Mouse (Mus musculus): ENCODE results near the gene Igfbp5.
A peak's percentile ranks its signal among the peaks of the same experiment; 100 is the strongest.

The Igfbp5 gene

DNA sequence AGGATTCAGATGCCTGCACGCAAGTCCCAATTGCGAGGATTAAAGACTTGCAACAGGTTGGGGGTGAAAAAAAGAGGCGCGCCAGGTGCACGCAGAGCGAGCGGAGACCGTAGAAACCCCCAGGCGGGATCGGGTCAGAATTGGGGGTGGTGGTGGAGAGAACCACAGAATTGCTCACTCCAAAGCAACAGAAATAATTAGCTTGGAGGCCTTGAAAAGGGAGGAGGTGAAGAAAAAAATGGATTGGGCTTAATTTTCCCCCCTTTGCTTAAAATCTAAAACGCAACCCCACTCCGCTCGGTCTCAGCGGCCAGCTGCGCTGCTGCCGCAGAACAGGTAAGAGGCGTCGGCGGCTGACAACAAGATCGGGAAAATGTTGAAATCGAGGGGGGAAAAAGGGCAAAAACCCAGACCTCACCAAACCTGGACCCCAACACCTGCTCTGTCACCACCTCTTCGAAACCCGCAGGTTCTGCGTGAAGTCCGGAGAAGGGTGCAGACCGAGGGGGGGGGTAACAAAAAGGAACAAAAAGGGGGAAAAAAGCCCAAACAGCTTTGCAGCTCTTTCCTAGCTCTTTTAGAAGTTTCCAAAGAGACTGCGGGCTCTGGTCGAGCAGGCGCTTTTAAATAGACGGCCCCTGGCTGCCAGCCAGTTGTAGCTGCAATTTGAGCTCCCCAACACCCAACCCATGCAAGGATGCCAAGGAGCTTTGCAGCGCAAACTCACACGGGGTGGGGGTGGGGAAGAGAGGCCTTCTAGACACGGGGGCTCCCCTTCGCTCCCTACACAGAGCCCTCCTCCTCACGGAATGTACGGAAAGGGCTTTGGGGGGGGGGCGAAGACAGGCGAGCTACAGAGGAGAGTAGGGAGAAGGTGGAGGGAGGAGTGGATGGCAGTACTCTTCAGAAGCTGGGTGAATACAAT lies at the start of gene Igfbp5:
Gene Igfbp5 (minus strand): TSS at position 598 of the 925 bp plus-strand sequence.
- DNase-seq = peak; percentile 42

DNA sequence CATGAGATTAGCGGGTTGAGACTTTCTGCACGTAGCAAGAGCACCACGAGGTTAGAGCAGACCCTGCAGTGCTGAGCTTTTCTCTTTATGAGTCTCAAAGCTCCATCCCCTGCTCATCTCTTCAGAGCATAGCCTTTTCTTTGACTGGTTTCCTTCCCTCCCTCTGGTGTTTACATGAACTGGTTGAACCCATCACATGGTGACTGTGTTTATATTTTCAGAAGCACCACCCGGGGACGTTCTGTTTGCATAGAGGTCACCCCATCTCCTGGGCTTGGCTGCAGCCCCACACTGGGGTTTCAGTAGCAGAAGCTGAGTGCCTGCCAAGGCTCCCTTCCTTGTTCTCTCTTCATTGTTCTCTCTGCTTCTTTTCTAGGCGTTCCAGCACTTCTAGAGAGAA lies 40.1 kb upstream of the Igfbp5 start:
- peak; percentile 30 for DNase-seq

DNA sequence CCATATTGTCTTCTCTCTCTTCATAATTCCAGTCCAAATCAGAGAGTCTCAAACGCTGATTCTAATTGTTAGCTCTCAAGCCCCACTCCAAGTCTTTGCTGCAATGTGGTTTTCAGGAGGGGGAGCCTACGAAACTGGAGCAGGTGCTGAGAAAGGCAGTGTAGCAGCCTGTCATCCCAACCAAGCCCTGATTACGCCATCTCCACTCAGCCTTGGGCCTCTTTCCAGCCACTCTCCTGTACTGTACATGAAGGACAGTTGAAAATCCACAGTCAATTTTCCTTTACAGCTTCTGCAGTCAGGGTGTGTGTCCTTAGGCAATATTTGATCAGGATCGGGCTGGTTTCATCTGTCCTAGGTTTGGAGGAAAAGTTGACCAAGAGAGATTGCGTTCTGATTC lies 38.4 kb upstream of the Igfbp5 start:
- DNase-seq = no peak

DNA sequence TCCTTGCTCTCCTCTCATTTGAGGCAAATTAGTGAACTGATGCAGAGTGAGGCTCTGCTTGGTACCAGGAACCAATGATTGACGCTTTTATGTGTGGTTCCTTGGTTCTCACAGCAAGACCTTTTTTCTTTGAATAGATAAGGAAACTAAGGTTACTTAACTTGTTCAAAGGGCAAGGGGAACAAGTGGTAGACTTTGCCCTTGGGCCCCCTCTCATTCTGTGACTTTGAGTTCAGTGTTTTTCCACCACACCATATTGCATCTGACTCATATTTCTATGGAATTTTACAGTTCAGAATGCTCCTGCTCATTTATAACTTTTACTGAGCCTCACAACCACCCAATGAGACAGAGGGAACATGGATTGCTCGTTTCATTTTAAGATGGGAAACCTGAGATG lies 21.1 kb upstream of the Igfbp5 start:
- DNase-seq = no peak

DNA sequence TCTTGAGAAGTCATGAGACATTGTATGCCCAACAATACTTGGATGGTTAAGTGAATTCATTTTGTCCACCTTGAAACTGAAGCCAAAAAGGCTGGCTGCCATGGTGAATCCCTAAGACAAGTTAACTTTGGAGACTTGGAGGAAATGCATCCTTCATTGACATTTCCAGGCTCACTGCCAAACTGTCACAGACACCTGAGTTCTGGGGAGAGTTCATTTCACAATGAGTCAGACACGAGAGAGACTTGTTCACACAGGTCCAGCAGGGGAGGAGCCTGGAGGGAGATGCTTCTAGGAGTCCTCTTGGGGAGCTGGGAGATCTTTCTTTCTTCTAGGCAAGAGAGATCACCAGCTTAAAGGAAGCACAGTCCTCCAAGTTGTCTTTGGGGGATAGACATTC lies 13.2 kb upstream of the Igfbp5 start:
- no peak for DNase-seq

DNA sequence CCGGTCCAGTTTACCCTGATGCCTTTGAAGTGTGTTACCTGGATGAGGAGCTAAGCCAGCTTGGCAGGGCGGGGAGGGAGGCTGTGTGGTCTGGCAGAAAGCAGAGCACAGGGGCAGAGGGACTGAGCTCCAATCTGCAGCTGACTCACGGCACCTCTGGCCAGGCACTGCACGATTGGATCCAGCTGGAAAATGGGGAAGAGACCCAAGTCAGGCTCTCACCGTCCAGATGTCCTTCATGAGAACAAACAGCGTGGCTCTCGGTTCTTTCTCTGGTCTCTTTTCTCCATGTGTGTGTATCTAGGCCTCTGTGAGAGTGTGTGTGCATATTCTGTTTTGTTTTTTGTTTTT lies 11.1 kb upstream of the Igfbp5 start:
- DNase-seq = no peak

DNA sequence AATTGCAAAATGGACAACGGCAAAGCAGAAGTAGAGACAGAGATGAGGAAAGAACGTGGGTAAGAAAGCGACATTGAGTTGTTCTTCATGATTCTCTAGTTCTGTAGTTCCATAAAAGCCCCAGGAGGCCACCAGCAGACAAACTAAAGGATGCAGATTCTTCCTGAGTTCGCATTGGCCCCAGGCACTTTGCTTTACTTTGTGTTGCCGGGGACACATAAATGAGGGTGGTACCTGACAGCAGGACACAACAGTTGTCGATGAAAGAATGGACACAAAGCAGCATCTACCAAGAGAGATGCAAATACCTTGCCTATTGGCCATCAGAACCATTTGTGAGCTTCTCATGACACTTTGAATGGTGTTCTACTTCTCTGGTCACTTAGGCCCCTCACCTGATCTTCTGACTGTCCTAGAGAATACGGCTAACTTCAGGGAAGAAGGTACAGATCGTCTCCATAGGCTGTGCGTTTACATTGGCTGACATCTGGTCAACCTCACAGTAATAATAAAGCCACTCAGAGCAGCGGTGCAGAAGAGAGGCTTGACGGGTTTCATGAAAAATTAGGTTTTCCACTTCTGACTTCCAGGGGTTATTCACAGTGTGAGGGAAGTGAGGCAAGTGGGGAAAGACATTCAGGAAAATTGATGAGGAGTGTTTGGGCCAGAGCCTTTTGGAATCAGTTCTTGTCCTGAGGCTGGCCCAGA lies 10.6 kb upstream of the Igfbp5 start:
- no peak for DNase-seq

DNA sequence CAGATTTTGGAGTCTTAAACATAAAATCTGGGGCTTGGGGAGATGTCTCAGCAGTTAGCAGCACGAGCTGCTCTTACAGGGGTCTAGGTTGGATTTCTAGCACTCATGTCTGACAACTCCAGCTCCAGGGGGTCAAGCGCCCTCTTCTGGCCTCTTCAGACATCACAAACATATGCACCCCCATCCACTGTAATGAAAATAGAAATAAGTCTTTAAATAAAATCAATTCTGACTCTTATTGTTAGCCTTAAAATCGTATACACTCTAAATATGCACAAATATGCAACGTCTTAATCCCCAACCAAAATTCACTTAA lies 4.6 kb upstream of the Igfbp5 start:
- no peak for DNase-seq

DNA sequence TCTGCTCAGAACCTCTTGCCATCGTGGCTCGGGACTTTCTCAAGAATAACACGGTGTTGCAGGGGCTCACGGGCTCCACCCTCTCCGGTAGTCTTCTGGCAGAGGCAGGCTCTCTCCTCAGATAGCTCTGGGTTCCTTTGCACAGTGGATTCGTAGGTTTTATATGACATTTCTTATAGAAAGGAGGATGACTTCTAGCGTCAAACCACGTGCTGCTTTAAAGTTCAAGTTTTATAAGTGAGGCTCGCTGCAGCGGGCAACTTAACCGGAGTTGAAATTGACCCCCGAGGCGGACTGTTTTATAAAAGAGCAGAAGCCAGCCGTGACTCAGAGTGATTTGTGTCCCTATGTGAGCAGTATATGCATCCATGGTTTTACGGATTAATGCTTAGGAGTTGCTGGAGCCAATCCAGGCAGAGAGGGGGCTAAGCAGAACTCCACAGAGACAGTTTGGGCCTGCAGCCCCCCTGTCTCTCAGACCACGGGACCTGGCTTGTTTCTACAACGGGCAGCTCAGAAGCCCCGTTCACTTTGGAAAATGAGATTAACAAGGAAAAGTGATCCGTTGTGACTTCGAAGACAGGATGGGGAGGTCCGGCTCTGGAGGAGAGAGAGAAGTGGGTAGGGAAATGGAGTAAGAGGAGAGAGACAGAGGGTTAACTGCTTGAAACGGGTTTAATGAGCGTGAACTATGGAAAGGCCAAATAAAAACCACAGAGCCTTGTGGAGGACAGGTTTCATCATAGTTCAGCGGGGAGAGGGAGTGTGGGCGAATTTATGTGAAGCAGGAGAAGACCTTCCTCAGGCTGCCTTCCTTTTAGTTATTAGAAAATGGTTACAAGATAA lies 4.0 kb upstream of the Igfbp5 start:
- DNase-seq = no peak

DNA sequence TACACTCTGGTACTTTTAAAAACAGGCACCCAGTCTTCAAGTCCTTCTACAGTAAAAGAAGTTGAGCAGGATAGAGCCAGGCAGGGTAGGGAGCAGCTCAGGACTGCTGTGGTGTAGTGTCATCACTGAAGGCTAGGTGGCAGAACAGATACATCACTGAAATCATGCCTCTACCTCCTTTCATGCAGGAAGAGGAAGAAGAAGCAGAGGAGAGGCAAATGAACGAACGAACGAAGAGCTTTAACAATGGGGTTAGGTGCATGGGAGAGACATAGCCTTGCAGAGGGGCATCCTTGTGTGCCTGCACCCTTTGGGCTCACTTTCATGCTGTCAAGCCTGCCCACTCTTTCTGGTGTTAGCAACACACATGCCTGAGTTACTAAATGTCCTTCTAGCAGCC lies 3.2 kb upstream of the Igfbp5 start:
- DNase-seq = peak; percentile 46

DNA sequence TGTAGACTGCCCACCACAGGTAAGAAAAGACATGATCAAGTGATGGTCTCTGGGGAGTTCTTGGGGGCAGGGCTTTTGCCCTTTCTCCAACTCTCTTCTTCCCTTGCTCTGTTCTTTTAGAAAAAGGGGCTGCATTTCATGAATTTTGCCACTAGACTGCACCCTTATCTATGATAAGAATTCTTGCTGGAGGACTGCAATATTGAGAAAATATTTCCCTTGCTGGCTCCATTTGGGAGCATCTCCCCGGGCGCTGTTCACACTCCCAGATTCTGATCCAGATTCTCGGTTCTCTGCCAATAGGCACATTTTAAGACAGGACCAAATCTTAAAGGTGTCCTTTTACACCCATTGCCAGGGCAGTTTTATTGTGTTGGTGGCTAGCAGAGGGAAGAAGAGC lies 1.4 kb upstream of the Igfbp5 start:
- no peak for DNase-seq

DNA sequence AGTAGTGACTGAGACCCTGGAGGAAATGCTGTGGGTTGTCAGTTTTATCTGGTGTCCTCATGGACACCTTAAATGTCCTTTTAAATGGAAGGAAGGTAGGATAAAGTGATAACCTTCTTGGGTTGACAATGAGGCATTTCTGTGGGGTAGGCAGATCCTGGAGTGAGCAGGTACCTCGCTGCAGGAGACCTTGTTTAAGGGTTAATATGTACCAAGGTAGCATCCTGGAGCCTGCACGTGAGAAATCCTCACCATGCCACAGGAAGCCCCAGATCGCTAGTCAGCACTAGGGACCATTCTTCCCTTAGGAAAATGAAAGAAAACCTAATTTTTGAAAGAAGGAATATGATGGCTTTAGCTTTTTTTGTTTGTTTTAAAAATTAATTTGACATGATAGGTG lies 1.0 kb upstream of the Igfbp5 start:
- DNase-seq = no peak

DNA sequence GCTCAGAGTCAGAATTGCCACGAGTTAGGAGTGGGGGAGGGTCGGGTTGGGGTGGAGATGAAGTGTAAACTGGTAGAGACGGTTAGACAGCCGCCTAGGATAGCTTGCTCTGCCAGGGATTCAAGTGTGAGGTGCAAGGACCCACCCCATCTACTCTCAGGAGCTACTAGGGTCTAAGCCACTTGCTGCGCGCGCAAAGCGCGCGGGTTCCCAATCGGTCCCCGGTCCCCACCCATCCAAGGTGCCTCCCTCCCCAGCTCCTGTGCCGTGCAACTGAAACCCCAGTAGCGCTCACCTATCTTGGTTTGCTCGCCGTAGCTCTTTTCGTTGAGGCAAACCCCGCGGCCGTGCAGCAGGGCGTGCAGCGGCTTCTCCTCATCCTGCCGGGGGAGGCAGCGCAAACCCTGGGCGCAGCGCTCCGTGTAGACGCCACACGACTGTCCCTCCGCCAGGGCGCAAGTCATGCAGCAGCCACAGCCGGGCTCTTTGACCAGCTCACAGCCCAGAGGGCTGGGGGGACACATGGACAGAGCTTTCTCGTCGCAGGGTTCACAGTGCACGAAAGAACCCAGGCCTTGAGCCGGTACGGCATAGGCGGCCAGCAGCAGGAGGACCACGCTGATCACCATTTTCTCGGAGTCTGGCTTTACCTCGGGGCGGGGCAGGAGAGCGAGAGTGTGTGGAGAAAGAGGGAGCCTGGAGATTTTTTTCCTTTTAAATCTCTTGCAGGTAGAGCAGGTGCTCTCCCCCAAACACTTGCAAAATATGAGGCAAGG lies 985 bp downstream of the Igfbp5 start:
- peak; percentile 48 for DNase-seq

DNA sequence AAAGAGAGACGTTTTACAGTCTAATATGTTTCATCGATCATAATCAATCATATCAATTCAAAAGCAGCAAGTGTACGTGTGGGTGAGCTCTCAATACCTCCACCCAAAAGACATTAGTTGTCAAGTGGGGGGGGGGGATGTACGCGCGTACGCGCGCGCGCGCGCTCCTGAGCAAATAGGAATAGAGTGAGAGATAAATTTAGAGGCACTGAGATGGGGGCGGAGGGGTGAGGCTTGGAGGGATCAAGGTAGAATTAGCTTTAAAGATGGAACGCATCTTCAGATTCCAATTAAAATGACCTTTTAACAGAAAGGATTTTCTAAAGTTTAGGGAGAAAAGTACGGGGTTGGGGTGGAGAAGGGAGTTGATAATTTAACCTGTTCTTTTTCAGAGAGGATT lies 1.6 kb downstream of the Igfbp5 start:
- no peak for DNase-seq

DNA sequence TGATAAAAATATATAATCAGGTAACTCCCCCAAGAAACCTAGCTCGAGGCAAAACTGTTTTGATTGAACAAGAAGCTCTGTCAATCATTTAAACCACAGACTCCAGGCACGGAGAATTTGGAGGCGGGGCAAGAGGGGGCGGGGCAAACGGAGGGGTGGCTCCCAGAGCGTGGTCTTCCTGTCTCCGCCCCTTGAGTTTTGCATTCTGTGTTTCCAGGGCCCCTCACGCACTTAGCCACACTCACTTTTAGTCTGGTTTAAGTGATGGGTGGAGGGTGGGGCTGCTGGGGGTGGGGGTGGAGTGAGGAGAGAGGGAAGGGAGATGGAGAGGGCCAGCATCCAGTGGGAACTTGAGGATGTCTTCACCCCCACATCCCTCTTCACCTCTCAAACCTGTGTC lies 2.2 kb downstream of the Igfbp5 start:
- peak; percentile 77 for DNase-seq

DNA sequence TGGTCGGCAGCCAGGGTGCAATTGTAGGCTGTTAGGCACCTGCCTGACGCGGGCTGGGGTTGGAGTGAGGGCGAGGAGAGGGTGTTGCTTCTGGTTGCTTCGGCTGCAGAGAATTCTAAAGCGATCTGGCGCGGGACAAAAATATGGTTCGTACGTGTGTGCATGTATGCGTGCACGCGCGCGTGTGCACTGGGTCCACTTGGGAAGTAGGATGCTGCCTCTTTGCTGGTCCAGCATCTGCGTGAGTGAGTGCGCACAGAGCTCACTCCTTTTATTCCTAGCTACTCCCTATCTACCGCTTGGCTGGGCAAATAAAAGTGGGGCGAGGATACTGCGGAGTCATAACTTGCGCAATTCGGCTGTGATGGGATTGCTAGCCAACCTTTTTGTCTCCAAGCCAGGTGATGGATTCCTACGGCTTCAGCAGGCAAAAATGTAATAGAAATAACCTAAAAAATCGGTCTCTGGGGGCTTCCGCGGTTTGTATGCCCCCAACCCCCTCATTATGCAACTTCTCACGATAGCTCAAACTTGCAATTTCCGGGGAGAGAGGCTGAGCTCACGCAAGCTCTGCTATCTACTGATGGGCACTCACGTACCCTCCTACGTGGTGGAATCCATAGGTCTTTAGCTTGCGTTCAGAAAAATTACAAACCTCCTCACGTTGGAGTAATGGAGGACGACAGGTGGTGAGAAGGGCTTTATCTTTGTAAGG lies 2.8 kb downstream of the Igfbp5 start:
- DNase-seq = peak; percentile 77

DNA sequence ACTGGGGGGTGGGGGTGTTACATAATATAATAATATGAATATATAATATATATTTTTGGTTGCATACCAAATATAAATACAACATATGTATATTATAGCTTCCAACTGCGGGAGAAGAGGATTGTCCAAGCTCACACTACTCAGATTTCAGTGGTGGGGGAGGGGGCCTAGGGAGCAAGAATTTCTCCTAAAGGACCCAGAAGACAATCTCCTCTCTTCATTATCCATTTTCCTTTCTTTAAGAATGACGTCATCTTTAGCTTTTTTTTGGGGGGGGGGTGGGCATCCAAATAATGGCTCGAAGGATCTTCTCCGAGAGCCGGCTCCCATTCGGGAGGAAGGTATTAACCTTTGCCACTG lies 3.4 kb downstream of the Igfbp5 start:
- DNase-seq = no peak

DNA sequence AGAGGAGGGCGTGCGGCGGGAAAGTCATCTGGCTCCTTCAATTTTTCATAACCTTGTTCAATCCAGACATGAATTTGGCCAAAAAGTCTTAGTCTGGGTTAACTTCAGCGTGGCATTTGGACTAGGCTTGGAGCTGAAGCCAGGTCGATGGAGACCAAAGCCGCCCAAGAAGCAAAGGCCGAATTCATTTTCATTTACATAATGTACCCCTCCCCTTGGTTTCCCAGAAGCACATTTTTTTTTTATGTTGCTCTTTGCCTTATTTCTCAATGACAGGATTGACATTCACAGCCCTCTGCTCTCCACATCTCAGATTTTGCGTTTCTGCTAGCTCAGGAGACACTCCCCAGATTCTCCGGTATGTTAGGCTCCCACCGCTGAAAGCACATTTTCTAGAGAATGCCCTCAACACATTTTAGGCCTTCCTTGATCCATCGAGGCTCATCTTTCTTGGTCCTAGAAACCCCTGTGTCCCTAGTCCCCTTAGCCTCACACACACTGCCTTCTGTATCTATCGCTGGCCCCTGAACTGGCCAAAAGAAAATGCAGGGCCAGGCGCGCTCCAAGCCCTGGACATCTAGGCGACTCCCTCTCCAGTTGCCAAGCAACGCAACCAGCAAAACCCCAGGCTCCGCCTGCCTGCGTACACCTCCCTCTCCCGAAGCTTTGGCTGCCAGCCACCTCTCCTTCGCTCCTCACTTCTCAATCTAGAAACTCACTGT lies 3.9 kb downstream of the Igfbp5 start:
- peak; percentile 94 for DNase-seq

DNA sequence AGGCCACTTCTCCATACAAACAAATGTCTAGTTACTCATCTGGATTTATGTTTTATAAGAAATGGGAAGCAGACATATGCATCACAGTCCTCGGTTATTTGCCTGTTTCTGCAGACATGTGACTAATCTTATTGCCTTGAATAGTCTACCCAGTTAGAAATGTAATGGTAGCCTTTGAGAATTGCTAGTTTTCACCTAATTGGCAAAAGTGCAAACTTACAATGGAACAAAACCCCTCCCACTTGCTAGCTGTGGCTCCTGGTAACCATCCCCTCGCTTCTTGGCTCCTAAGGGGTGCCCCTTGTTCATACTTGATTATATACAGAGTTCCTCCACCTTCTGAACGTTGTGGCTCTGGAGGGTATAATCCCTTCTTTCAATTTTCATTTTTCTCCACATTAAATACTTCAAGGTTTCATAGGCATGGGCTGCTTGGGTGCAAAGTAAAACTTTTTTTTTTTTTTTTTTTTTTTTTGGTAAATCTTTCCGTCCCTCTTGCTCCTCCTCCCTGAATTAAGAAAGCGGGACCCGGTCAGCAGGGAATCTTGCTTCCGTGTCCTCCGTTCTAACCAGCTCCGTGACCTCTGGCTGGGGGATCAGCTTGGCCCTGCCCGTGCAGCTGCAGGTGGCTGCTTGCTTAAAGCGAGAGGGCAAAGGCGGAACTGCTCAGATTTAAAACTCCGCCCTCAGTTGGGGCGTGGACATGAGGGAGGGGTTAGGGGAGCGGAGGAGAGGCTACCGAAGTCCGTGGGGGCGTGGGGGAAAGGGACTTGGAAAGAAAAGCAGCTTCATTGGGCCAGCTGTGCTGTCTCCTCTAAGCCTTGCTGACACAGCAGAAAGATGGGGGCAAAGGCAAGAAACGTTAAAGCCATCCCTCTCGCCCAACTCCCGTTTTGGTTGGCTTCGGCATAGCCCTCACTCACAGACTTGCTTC lies 4.7 kb downstream of the Igfbp5 start:
- peak; percentile 56 for DNase-seq

DNA sequence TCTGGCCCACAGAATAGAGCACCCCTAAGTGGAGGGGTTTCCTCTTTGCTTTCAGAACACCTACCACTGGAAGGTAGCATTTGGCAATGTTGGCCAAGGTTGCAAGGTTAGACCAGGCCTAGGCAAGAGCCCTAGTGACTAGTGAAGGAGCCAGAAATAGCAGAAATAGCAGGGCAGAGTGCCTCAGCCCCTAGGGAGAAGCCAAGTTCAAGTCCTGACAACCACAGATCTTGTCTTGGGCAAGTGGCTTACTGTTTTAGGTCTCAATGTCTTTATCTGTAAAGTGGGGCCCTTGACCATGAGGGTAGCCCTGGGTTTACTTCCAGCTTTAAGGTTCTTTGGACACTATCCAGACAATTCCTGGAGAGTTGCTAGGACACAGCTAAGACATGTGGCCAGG lies 5.4 kb downstream of the Igfbp5 start:
- DNase-seq = no peak

Data from layer of hippocampus, adult 9-11 months (tissue).